Comparison of ENCODE assay signal across 8 mouse cellular contexts in genomic region chr2:32908272-32908671, GRCm38 (mm10). TPM values are rescaled to one million over a fixed set of nuclear protein-coding genes. Genes with fewer than 3 reads are reported as not detected.
A peak's percentile ranks its signal among the peaks of the same experiment; 100 is the strongest.
DNase-seq lines count a peak whose midpoint lies in the region; ATAC-seq and TF ChIP-seq lines count a peak whose summit lies in the region.

No protein-coding gene starts in this region.

- ATAC-seq in heart, postnatal 0 days (ENCODE audit: insufficient read depth, low read depth): peak; percentile 77
- peak; percentile 28; the same call in 1 of the 2 replicates for ATAC-seq in midbrain, embryonic 13.5 days

- peak; percentile 45 for DNase-seq in gastrocnemius, postnatal 14 days
- DNase-seq in gastrocnemius, postnatal 36 days: no peak
- DNase-seq in embryonic facial prominence, embryonic 10.5 days (ENCODE audit: low spot score): peak; percentile 63
- DNase-seq in heart, postnatal 0 days (ENCODE audit: low spot score): peak; percentile 94
- peak; percentile 71 to 73 for DNase-seq in kidney, postnatal 36 days
- no peak for DNase-seq in cerebellum, postnatal 25 days
- no peak for DNase-seq in T-cell, adult 2 months (ENCODE audit: low spot score)

- 0 out of 2 replicates have a peak overlapping the region, but pooled peaks have one; percentile 11 for H3K4me3 ChIP-seq in embryonic facial prominence, embryonic 10.5 days
- no peak overlapping the region for H3K4me3 ChIP-seq in heart, postnatal 0 days (ENCODE audit: low read depth, low read length)
- H3K4me3 ChIP-seq in midbrain, embryonic 13.5 days (replicated peaks): no peak overlapping the region

- no peak for TF ChIP-seq CTCF in heart, postnatal 0 days (IDR thresholded peaks at IDR 0.05; ENCODE audit: low read depth)

- TF ChIP-seq EP300 in heart, postnatal 0 days (IDR thresholded peaks at IDR 0.05; ENCODE audit: low read depth): no peak

- no peaks in the 10 kb centered on the region for H3K9me3 ChIP-seq in embryonic facial prominence, embryonic 10.5 days
- H3K9me3 ChIP-seq in heart, postnatal 0 days (replicated peaks; ENCODE audit: control insufficient read depth, low read length): no peaks in the 10 kb centered on the region
- no peaks in the 10 kb centered on the region for H3K9me3 ChIP-seq in midbrain, embryonic 13.5 days

- H3K4me1 ChIP-seq in embryonic facial prominence, embryonic 10.5 days: peaks cover 42% of the 10 kb centered on the region
- H3K4me1 ChIP-seq in heart, postnatal 0 days (ENCODE audit: control insufficient read depth, insufficient read depth): peaks cover 40% of the 10 kb centered on the region
- peaks cover 38% of the 10 kb centered on the region for H3K4me1 ChIP-seq in midbrain, embryonic 13.5 days (replicated peaks)

- WGBS in embryonic facial prominence, embryonic 10.5 days: 4% methylated on average over 6 of the region's 6 CpGs
- 2% methylated on average over 6 of the region's 6 CpGs for WGBS in heart, postnatal 0 days
- 4% methylated on average over 6 of the region's 6 CpGs for WGBS in midbrain, embryonic 13.5 days

- intact Hi-C loops in gastrocnemius, postnatal 14 days (cut with DNase I; ENCODE audit: low total_unique reads): no loop called here
- intact Hi-C loops in gastrocnemius, postnatal 36 days (cut with DNase I): no loop called here

- peak overlapping the region; percentile 37 for H3K4me2 ChIP-seq in heart, postnatal 0 days (ENCODE audit: low read depth, low read length)
- H3K4me2 ChIP-seq in midbrain, embryonic 13.5 days (replicated peaks): peak overlapping the region; percentile 6; the same call in 1 of the 2 replicates

- H3K36me3 ChIP-seq in embryonic facial prominence, embryonic 10.5 days (replicated peaks): peaks cover 43% of the 10 kb centered on the region
- H3K36me3 ChIP-seq in heart, postnatal 0 days (replicated peaks; ENCODE audit: control insufficient read depth, insufficient read depth, low read length): peaks cover 31% of the 10 kb centered on the region
- peaks cover 35% of the 10 kb centered on the region for H3K36me3 ChIP-seq in midbrain, embryonic 13.5 days

- 0 out of 2 replicates have a peak overlapping the region, but pooled peaks have one; percentile 21 for H3K9ac ChIP-seq in heart, postnatal 0 days (replicated peaks; ENCODE audit: low read depth, low read length)
- no peak overlapping the region for H3K9ac ChIP-seq in midbrain, embryonic 13.5 days (replicated peaks)

- peak overlapping the region; percentile 55 for H3K27ac ChIP-seq in embryonic facial prominence, embryonic 10.5 days (replicated peaks)
- H3K27ac ChIP-seq in heart, postnatal 0 days (ENCODE audit: low read depth): peak overlapping the region; percentile 92
- H3K27ac ChIP-seq in midbrain, embryonic 13.5 days: peak overlapping the region; percentile 71

- H3K27me3 ChIP-seq in embryonic facial prominence, embryonic 10.5 days (replicated peaks; ENCODE audit: low read depth, poor library complexity, severe bottlenecking): peaks cover 4% of the 10 kb centered on the region; the same call in 1 of the 2 replicates
- no peaks in the 10 kb centered on the region for H3K27me3 ChIP-seq in heart, postnatal 0 days (ENCODE audit: control insufficient read depth, insufficient read depth, low read length)
- no peaks in the 10 kb centered on the region for H3K27me3 ChIP-seq in midbrain, embryonic 13.5 days

RNA-seq across cellular contexts. Expression of gene Fam129b, which starts 32.4 kb away (rescaled TPM):
- 10 to 100 TPM; 12.1 to 15.8 TPM for total RNA-seq in gastrocnemius, postnatal 14 days (2021)
- total RNA-seq in gastrocnemius, postnatal 36 days (2021): 1 to 10 TPM; 5.5 to 7.7 TPM
- polyA plus RNA-seq in embryonic facial prominence, embryonic 10.5 days (2016; fragmentation: Nextera tagmentation; extraction: Ambion mirVana): 43.9 and 46.4 TPM in 2 replicates
- total RNA-seq in heart, postnatal 0 days (2014; rRNA removed; ENCODE audit: low replicate concordance): 59.6 and 60.1 TPM in 2 replicates
- polyA plus RNA-seq in heart, postnatal 0 days (2015; fragmentation: Nextera tagmentation; extraction: Ambion mirVana): 25.2 and 25.3 TPM in 2 replicates
- polyA plus RNA-seq in midbrain, embryonic 13.5 days (2015; fragmentation: Nextera tagmentation; extraction: Ambion mirVana): 20.9 and 27.5 TPM in 2 replicates

RNA-seq across cellular contexts. Expression of gene Rpl12, which starts 53.1 kb away (rescaled TPM):
- total RNA-seq in gastrocnemius, postnatal 14 days (2021): 100 to 1,000 TPM; 105 to 143 TPM
- 10 to 100 TPM; 45.3 to 75.3 TPM for total RNA-seq in gastrocnemius, postnatal 36 days (2021)
- 196 and 200 TPM in 2 replicates for polyA plus RNA-seq in embryonic facial prominence, embryonic 10.5 days (2016; fragmentation: Nextera tagmentation; extraction: Ambion mirVana)
- total RNA-seq in heart, postnatal 0 days (2014; rRNA removed; ENCODE audit: low replicate concordance): 242 and 255 TPM in 2 replicates
- 76.9 and 80.1 TPM in 2 replicates for polyA plus RNA-seq in heart, postnatal 0 days (2015; fragmentation: Nextera tagmentation; extraction: Ambion mirVana)
- polyA plus RNA-seq in midbrain, embryonic 13.5 days (2015; fragmentation: Nextera tagmentation; extraction: Ambion mirVana): 88.9 and 96.0 TPM in 2 replicates

RNA-seq across cellular contexts. Expression of gene Lrsam1, which starts 53.1 kb away (rescaled TPM):
- total RNA-seq in gastrocnemius, postnatal 14 days (2021): 10 to 100 TPM; 12.0 to 12.2 TPM
- total RNA-seq in gastrocnemius, postnatal 36 days (2021): 1 to 10 TPM; 9.1 to 9.4 TPM
- polyA plus RNA-seq in embryonic facial prominence, embryonic 10.5 days (2016; fragmentation: Nextera tagmentation; extraction: Ambion mirVana): 7.8 and 8.9 TPM in 2 replicates
- 5.9 and 12.0 TPM in 2 replicates for total RNA-seq in heart, postnatal 0 days (2014; rRNA removed; ENCODE audit: low replicate concordance)
- 5.4 and 5.6 TPM in 2 replicates for polyA plus RNA-seq in heart, postnatal 0 days (2015; fragmentation: Nextera tagmentation; extraction: Ambion mirVana)
- polyA plus RNA-seq in midbrain, embryonic 13.5 days (2015; fragmentation: Nextera tagmentation; extraction: Ambion mirVana): 18.1 and 21.1 TPM in 2 replicates

Comparison
In these comparisons a context has a peak if more than half of its experiments do, and no peak if none do; other contexts are left out.
1. DNase-seq: peak in gastrocnemius, postnatal 14 days (single experiment), embryonic facial prominence, embryonic 10.5 days (single experiment), heart, postnatal 0 days (single experiment) and kidney, postnatal 36 days (2 of 2); none in gastrocnemius, postnatal 36 days (0 of 2), cerebellum, postnatal 25 days (0 of 2) and T-cell, adult 2 months (single experiment).
2. Peak in every context shown above with its lines, with median percentiles within 50 percentile points of each other: H3K27ac ChIP-seq.